Mouse (Mus musculus): ENCODE measurements at regions not wholly inside any gene's neighbourhood (a gene's known extent, or its start where the extent isn't known, plus 50 kb on each side); places are given as distances from the start of the nearest gene placed in this dataset.

DNA sequence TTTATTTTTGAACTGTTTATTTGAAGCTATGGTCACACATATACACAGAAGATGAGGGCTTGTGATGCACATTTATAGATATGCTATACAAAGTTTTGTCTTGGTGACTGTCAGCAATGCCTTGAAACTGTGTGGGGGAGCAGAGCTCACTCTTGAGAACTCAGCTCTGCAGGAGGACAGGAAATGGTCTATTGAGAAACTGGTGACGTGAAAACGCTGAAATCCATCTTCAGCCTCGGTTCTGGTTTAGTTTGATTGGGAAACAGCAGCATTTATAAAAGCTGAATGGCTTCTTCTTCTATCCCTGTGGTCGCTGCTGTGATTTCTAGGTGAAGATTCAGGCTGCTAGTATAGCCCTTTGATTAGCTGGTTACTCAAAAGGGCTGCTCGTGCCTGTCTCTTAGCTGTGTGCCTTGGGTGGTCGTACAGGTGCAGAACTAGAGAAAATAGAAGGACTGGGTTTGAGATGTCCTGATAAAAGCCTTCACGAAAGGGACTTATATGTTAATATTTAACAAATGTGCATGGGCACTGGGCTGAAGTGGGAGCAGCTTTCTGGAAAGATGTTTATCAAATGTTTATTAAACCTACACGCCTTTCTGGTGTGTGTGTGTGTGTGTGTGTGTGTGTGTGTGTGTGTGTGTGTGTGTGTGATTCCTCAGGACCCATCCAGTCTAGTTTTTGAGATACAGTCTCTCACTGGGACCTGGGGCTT, 124.9 kb upstream of the Map3k1 start:
- ATAC-seq (replicated peaks; ENCODE audit: low FRiP score), result no peak
- no peaks in the 10 kb centered on the region for H3K36me3 ChIP-seq
- H3K27me3 ChIP-seq, result no peaks in the 10 kb centered on the region
- WGBS, result 51% methylated on average over 8 of the region's 8 CpGs
- H3K27ac ChIP-seq, result peak overlapping the region; percentile 56; the same call in 1 of the 2 replicates
- no peaks in the 10 kb centered on the region for H3K9me3 ChIP-seq (replicated peaks)
- peak overlapping the region; percentile 16; the same call in 1 of the 2 replicates for H3K4me2 ChIP-seq
- H3K4me3 ChIP-seq (replicated peaks), result no peak overlapping the region
- peaks cover 26% of the 10 kb centered on the region for H3K4me1 ChIP-seq
- no peak overlapping the region for H3K9ac ChIP-seq

DNA sequence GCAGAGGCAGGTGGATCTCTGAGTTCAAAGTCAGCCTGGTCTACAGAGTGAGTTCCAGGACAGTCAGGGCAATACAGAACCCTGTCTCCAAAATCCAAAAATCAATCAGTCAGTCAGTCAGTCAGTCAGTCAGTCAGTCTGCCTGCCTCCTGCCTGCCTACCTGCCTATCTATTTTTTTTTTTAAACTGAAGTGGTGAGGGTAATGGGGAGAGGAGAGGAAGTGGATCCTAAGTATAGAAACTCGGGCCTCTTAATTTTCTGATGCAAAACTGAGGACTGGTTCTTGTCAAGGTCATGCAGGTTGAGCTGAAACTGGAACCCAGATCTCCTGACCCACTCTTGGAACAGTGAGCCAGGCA, 126.9 kb upstream of the Map3k1 start:
- WGBS, result 65% methylated on average over 1 of the region's 1 CpGs
- Histone ChIP-seq H3K9me3 (replicated peaks) (no peaks in the 10 kb centered on the region), H3K27ac (peak overlapping the region; percentile 70)

DNA sequence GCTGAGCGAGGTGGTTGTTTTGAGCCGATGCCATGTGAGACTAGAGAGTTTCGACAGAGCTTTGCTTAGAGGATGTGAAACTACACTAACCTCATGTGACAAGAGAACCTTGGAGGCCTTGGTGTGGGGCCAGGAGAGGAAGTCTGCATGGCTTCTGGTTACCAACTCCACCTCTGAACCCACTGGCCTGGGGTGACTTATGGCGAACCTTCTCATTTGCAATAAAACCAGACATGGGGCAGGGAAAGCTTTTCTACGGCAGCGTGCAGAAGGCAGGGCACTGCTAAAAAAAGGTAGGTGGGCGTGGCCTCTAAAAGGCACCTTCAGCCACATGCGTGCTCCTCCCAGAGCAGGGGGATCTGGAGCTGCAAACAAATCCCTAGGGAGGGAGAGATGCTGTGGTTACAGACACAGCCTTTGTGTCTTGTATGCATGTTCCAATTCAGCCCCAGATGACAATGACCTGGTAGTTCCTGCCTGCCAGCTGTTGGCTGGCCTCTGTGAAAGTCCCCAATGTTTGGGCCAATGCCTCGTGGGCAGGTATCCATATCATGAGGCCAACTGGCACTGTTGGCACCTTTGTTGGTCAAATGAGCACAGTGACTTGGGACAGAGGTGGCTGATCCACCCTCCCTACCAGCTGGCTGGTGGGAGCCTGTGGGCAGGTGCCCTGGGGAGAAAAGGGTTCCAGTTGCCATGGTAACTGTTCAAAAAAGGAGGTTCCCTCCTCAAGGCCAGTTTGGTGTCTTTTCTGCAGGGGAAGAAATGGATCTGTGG, 127.5 kb upstream of the Map3k1 start:
- ATAC-seq (replicated peaks; ENCODE audit: low FRiP score), result no peak
- Histone ChIP-seq H3K9me3 (replicated peaks) (no peaks in the 10 kb centered on the region), H3K9ac (no peak overlapping the region), H3K27me3 (no peaks in the 10 kb centered on the region), H3K4me2 (no peak overlapping the region), H3K4me3 (replicated peaks) (no peak overlapping the region), H3K4me1 (peaks cover 46% of the 10 kb centered on the region), H3K36me3 (no peaks in the 10 kb centered on the region), H3K27ac (peak overlapping the region; percentile 70)
- 56% methylated on average over 9 of the region's 9 CpGs for WGBS

More for the DNA sequence above, 126.9 kb upstream of the Map3k1 start:
- no peak overlapping the region for H3K9ac ChIP-seq
- no peaks in the 10 kb centered on the region for H3K36me3 ChIP-seq
- no peak overlapping the region for H3K4me2 ChIP-seq
- ATAC-seq (replicated peaks; ENCODE audit: low FRiP score), result no peak
- peaks cover 44% of the 10 kb centered on the region for H3K4me1 ChIP-seq
- H3K4me3 ChIP-seq (replicated peaks), result no peak overlapping the region
- H3K27me3 ChIP-seq, result no peaks in the 10 kb centered on the region

GRCm38 (mm10) chr13:111936983-111937382, 128.2 kb upstream of the Map3k1 start:
- Histone ChIP-seq H3K4me3 (replicated peaks) (no peak overlapping the region), H3K27ac (peak overlapping the region; percentile 70), H3K36me3 (no peaks in the 10 kb centered on the region), H3K4me1 (peaks cover 39% of the 10 kb centered on the region), H3K9ac (no peak overlapping the region), H3K27me3 (no peaks in the 10 kb centered on the region), H3K9me3 (replicated peaks) (no peaks in the 10 kb centered on the region), H3K4me2 (no peak overlapping the region)
- no peak for ATAC-seq (replicated peaks; ENCODE audit: low FRiP score)
- WGBS, result 62% methylated on average over 8 of the region's 8 CpGs

DNA sequence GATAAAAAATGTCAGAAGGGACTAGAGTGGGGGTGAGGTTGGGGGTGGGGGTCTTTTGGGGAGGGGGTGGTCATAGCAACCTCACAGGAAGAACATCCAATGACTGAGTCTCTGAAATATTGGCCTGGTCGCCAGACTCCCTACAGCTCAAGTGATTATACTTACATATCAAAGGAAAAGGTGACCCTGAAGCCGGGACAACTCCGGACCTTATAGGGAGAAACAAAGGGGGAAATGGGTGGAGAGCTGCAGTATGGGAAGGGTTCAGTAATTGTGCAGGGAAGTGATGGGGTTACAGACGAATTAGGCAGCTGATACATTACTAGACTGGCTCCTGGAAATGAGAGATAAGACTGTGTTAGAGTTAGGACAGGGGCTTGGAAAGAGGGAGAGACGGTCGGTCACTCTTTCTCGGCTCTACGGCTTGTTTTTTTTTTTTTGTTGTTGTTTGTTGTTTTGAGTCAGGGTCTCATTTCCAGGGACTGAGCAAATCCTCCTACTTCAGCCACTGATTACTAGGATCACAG, 130.2 kb upstream of the Map3k1 start:
- 42% methylated on average over 8 of the region's 8 CpGs for WGBS
- Histone ChIP-seq H3K27me3 (no peaks in the 10 kb centered on the region), H3K27ac (peak overlapping the region; percentile 19; the same call in 1 of the 2 replicates), H3K36me3 (no peaks in the 10 kb centered on the region), H3K9me3 (replicated peaks) (no peaks in the 10 kb centered on the region), H3K9ac (no peak overlapping the region), H3K4me2 (no peak overlapping the region), H3K4me3 (replicated peaks) (no peak overlapping the region), H3K4me1 (peaks cover 38% of the 10 kb centered on the region)
- ATAC-seq (replicated peaks; ENCODE audit: low FRiP score), result no peak; the same call in 1 of the 2 replicates

DNA sequence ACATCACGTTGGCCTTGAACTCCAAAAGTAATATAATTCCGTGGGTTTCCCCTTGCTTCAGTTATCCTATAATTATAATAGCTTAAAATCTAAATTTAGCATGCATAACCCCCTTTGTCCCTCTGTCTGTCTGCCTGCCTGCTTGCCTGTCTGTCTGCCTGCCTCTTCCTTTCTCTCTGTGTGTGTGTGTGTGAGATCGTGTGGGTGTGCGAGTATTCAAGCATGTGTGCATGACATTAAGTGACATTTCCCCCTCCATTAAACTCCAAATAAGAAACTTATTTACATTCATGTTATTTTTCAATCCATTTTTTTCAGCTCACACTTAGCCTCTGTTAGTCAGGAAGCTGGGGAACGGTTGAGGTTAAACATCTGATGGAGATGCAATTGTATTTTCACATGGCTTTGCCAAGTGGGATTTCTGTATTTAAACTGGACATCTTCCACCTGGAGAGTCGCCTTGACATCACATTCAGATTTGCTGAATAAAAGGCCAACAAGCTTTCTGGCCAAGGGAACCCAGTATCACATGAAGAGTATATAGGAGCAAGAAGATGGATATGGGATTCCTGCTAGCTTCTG, 130.8 kb upstream of the Map3k1 start:
- H3K4me2 ChIP-seq, result no peak overlapping the region

DNA sequence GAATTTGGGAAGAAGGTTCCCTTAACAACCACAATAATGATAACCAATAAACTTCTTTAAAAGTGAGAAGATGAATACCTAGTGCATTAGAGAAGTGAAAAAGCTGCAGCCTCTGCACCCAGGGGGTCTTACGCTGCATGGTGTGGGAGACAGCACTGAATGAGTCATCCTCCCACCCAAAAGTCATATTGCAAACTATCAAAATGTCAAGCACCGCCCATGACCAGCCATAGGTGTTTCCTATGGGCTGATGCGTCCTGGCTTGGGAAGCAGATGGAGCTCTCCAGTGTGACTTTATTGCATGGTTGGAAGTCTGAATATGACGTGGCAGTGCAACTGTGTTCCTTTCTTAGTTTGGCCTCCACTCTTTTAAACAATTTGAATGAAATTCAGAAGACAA, 131.5 kb upstream of the Map3k1 start:
- H3K4me2 ChIP-seq, result no peak overlapping the region
- no peaks in the 10 kb centered on the region for H3K27me3 ChIP-seq
- 83% methylated on average over 4 of the region's 4 CpGs for WGBS
- no peaks in the 10 kb centered on the region for H3K9me3 ChIP-seq (replicated peaks)
- peaks cover 41% of the 10 kb centered on the region for H3K4me1 ChIP-seq
- H3K27ac ChIP-seq, result no peak overlapping the region
- no peak overlapping the region for H3K4me3 ChIP-seq (replicated peaks)
- no peak for ATAC-seq (replicated peaks; ENCODE audit: low FRiP score)
- H3K9ac ChIP-seq, result no peak overlapping the region
- no peaks in the 10 kb centered on the region for H3K36me3 ChIP-seq

More for the DNA sequence above, 130.8 kb upstream of the Map3k1 start:
- Histone ChIP-seq H3K9ac (no peak overlapping the region), H3K27ac (peak overlapping the region; percentile 19; the same call in 1 of the 2 replicates), H3K4me1 (peaks cover 41% of the 10 kb centered on the region), H3K36me3 (no peaks in the 10 kb centered on the region), H3K27me3 (no peaks in the 10 kb centered on the region), H3K4me3 (replicated peaks) (no peak overlapping the region), H3K9me3 (replicated peaks) (no peaks in the 10 kb centered on the region)
- ATAC-seq (replicated peaks; ENCODE audit: low FRiP score), result no peak
- 31% methylated on average over 6 of the region's 6 CpGs for WGBS

DNA sequence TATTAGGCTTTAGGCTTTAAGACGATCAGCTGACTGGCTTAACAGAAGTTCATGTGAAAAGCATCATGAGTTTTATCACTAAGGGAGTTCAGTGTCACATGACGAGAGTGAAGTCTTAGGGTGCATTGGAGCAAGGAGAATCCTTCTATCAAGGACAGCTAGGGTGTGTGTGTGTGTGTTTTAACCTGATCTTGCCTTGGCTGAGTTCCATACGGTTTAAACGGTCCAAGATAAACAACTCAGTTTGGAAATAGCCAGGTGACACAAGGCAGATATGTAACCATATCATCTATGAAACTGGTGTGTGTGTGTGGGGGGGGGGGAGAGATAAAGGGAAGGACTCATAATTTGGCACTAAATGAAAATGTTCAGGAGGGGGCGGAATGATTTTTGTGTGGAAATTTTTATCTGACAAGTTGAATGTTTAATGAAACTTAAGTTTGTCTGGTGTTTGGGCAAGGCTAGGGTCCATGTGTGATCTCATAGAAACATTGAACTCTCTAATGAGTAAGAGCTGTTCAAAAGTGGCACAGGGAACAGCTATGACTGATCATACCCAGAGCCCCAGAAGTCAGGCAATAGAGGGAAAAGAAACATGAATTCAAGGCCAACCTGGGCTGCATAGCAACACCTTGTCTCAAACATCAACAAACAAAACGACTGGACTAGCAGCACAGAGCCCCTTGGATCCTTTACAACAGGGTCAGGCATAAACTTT, 132.2 kb upstream of the Map3k1 start:
- peak; percentile 81 for ATAC-seq (replicated peaks; ENCODE audit: low FRiP score)
- no peak overlapping the region for H3K9ac ChIP-seq
- no peaks in the 10 kb centered on the region for H3K9me3 ChIP-seq (replicated peaks)
- H3K4me2 ChIP-seq, result no peak overlapping the region
- peaks cover 38% of the 10 kb centered on the region for H3K4me1 ChIP-seq
- no peaks in the 10 kb centered on the region for H3K27me3 ChIP-seq
- WGBS, result 53% methylated on average over 6 of the region's 6 CpGs
- no peak overlapping the region for H3K4me3 ChIP-seq (replicated peaks)
- no peaks in the 10 kb centered on the region for H3K36me3 ChIP-seq
- H3K27ac ChIP-seq, result no peak overlapping the region

GRCm38 (mm10) chr13:111941946-111942345, 133.2 kb upstream of the Map3k1 start:
- no peaks in the 10 kb centered on the region for H3K27me3 ChIP-seq
- no peaks in the 10 kb centered on the region for H3K9me3 ChIP-seq (replicated peaks)
- no peaks in the 10 kb centered on the region for H3K36me3 ChIP-seq
- no peak overlapping the region for H3K9ac ChIP-seq
- H3K4me1 ChIP-seq, result peaks cover 35% of the 10 kb centered on the region
- H3K4me3 ChIP-seq (replicated peaks), result no peak overlapping the region
- no peak overlapping the region for H3K27ac ChIP-seq
- no peak for ATAC-seq (replicated peaks; ENCODE audit: low FRiP score)
- no peak overlapping the region for H3K4me2 ChIP-seq
- WGBS, result 88% methylated on average over 4 of the region's 4 CpGs

GRCm38 (mm10) chr13:111943392-111944088, 134.7 kb upstream of the Map3k1 start:
- Histone ChIP-seq H3K4me1 (peaks cover 35% of the 10 kb centered on the region), H3K9me3 (replicated peaks) (no peaks in the 10 kb centered on the region), H3K27ac (no peak overlapping the region), H3K4me3 (replicated peaks) (no peak overlapping the region), H3K9ac (no peak overlapping the region), H3K36me3 (no peaks in the 10 kb centered on the region), H3K4me2 (no peak overlapping the region), H3K27me3 (no peaks in the 10 kb centered on the region)
- WGBS, result 54% methylated on average over 15 of the region's 15 CpGs
- no peak for ATAC-seq (replicated peaks; ENCODE audit: low FRiP score)

- WGBS, result 26% methylated on average over 5 of the region's 5 CpGs
- H3K4me2 ChIP-seq, result no peak overlapping the region
- peaks cover 32% of the 10 kb centered on the region for H3K4me1 ChIP-seq
- H3K36me3 ChIP-seq, result no peaks in the 10 kb centered on the region
- no peaks in the 10 kb centered on the region for H3K27me3 ChIP-seq
- no peak for ATAC-seq (replicated peaks; ENCODE audit: low FRiP score)
- no peak overlapping the region for H3K4me3 ChIP-seq (replicated peaks)
- H3K27ac ChIP-seq, result no peak overlapping the region
- no peaks in the 10 kb centered on the region for H3K9me3 ChIP-seq (replicated peaks)
- H3K9ac ChIP-seq, result no peak overlapping the region
Observed at GRCm38 (mm10) chr13:111944089-111944406, 135.3 kb upstream of the Map3k1 start.

Data from kidney, embryonic 15.5 days (tissue).